Mouse (Mus musculus): ENCODE measurements at regions not wholly inside any gene's neighbourhood (a gene's known extent, or its start where the extent isn't known, plus 50 kb on each side); places are given as distances from the start of the nearest gene placed in this dataset.
A peak's percentile ranks its signal among the peaks of the same experiment; 100 is the strongest.

GRCm38 (mm10) chr3:50990810-50991209 lies 233.4 kb upstream of the Noct start:
- Histone ChIP-seq H3K4me2 (ENCODE audit: low read length) (no peak overlapping the region), H3K27ac (no peak overlapping the region), H3K9me3 (replicated peaks; ENCODE audit: low read length) (no peaks in the 10 kb centered on the region), H3K4me3 (replicated peaks; ENCODE audit: low read depth, low read length) (no peak overlapping the region), H3K4me1 (replicated peaks; ENCODE audit: insufficient read depth, low read length) (peaks cover 4% of the 10 kb centered on the region), H3K27me3 (ENCODE audit: insufficient read depth, low read length) (no peaks in the 10 kb centered on the region), H3K36me3 (ENCODE audit: insufficient read depth, low read length) (no peaks in the 10 kb centered on the region), H3K9ac (ENCODE audit: low read depth, low read length) (no peak overlapping the region)
- TF ChIP-seq CTCF (IDR thresholded peaks at IDR 0.05; ENCODE audit: low read depth): no peak
- ATAC-seq (replicated peaks; ENCODE audit: low FRiP score, low read depth) (no peak), DNase-seq (ENCODE audit: low spot score) (no peak)
- 68% methylated on average over 11 of the region's 11 CpGs for WGBS

GRCm38 (mm10) chr3:50992581-50993313 lies 231.5 kb upstream of the Noct start:
- peak; percentile 51 for DNase-seq (ENCODE audit: low spot score)
- H3K9me3 ChIP-seq (replicated peaks; ENCODE audit: low read length): no peaks in the 10 kb centered on the region
- no peak overlapping the region for H3K27ac ChIP-seq
- no peak for TF ChIP-seq CTCF (IDR thresholded peaks at IDR 0.05; ENCODE audit: low read depth)
- no peak overlapping the region for H3K4me2 ChIP-seq (ENCODE audit: low read length)
- H3K4me3 ChIP-seq (replicated peaks; ENCODE audit: low read depth, low read length): no peak overlapping the region
- ATAC-seq (replicated peaks; ENCODE audit: low FRiP score, low read depth): peak; percentile 83
- WGBS: 20% methylated on average over 9 of the region's 9 CpGs
- no peak overlapping the region for H3K9ac ChIP-seq (ENCODE audit: low read depth, low read length)
- no peaks in the 10 kb centered on the region for H3K36me3 ChIP-seq (ENCODE audit: insufficient read depth, low read length)
- H3K27me3 ChIP-seq (ENCODE audit: insufficient read depth, low read length): no peaks in the 10 kb centered on the region
- peaks cover 4% of the 10 kb centered on the region for H3K4me1 ChIP-seq (replicated peaks; ENCODE audit: insufficient read depth, low read length)

- Histone ChIP-seq H3K4me2 (ENCODE audit: low read length) (no peak overlapping the region), H3K4me3 (replicated peaks; ENCODE audit: low read depth, low read length) (no peak overlapping the region), H3K27ac (no peak overlapping the region), H3K36me3 (ENCODE audit: insufficient read depth, low read length) (no peaks in the 10 kb centered on the region), H3K27me3 (ENCODE audit: insufficient read depth, low read length) (no peaks in the 10 kb centered on the region), H3K4me1 (replicated peaks; ENCODE audit: insufficient read depth, low read length) (no peaks in the 10 kb centered on the region), H3K9ac (ENCODE audit: low read depth, low read length) (no peak overlapping the region), H3K9me3 (replicated peaks; ENCODE audit: low read length) (no peaks in the 10 kb centered on the region)
- DNase-seq (ENCODE audit: low spot score) (no peak), ATAC-seq (replicated peaks; ENCODE audit: low FRiP score, low read depth) (no peak)
- WGBS: 66% methylated on average over 3 of the region's 3 CpGs
- TF ChIP-seq CTCF (IDR thresholded peaks at IDR 0.05; ENCODE audit: low read depth): no peak
Observed at GRCm38 (mm10) chr3:50999745-51000144, 224.5 kb upstream of the Noct start.

GRCm38 (mm10) chr3:51000938-51001337 lies 223.3 kb upstream of the Noct start:
- Histone ChIP-seq H3K9me3 (replicated peaks; ENCODE audit: low read length) (no peaks in the 10 kb centered on the region), H3K9ac (ENCODE audit: low read depth, low read length) (no peak overlapping the region), H3K27ac (no peak overlapping the region), H3K4me1 (replicated peaks; ENCODE audit: insufficient read depth, low read length) (no peaks in the 10 kb centered on the region), H3K36me3 (ENCODE audit: insufficient read depth, low read length) (no peaks in the 10 kb centered on the region), H3K4me3 (replicated peaks; ENCODE audit: low read depth, low read length) (no peak overlapping the region), H3K4me2 (ENCODE audit: low read length) (no peak overlapping the region), H3K27me3 (ENCODE audit: insufficient read depth, low read length) (no peaks in the 10 kb centered on the region)
- no peak for DNase-seq (ENCODE audit: low spot score)
- no peak for ATAC-seq (replicated peaks; ENCODE audit: low FRiP score, low read depth)
- WGBS: 89% methylated on average over 7 of the region's 7 CpGs
- no peak for TF ChIP-seq CTCF (IDR thresholded peaks at IDR 0.05; ENCODE audit: low read depth)

- no peak for ATAC-seq (replicated peaks; ENCODE audit: low FRiP score, low read depth)
- Histone ChIP-seq H3K27me3 (ENCODE audit: insufficient read depth, low read length) (no peaks in the 10 kb centered on the region), H3K4me3 (replicated peaks; ENCODE audit: low read depth, low read length) (no peak overlapping the region), H3K27ac (no peak overlapping the region), H3K4me1 (replicated peaks; ENCODE audit: insufficient read depth, low read length) (no peaks in the 10 kb centered on the region), H3K9ac (ENCODE audit: low read depth, low read length) (no peak overlapping the region), H3K36me3 (ENCODE audit: insufficient read depth, low read length) (no peaks in the 10 kb centered on the region), H3K4me2 (ENCODE audit: low read length) (no peak overlapping the region), H3K9me3 (replicated peaks; ENCODE audit: low read length) (no peaks in the 10 kb centered on the region)
- no peak for DNase-seq (ENCODE audit: low spot score)
- 54% methylated on average over 6 of the region's 6 CpGs for WGBS
- TF ChIP-seq CTCF (IDR thresholded peaks at IDR 0.05; ENCODE audit: low read depth): no peak
Observed at GRCm38 (mm10) chr3:51002662-51003061, 221.6 kb upstream of the Noct start.

- no peak for ATAC-seq (replicated peaks; ENCODE audit: low FRiP score, low read depth)
- Histone ChIP-seq H3K9me3 (replicated peaks; ENCODE audit: low read length) (no peaks in the 10 kb centered on the region), H3K9ac (ENCODE audit: low read depth, low read length) (no peak overlapping the region), H3K27ac (no peak overlapping the region), H3K4me3 (replicated peaks; ENCODE audit: low read depth, low read length) (no peak overlapping the region), H3K4me2 (ENCODE audit: low read length) (no peak overlapping the region), H3K36me3 (ENCODE audit: insufficient read depth, low read length) (no peaks in the 10 kb centered on the region), H3K4me1 (replicated peaks; ENCODE audit: insufficient read depth, low read length) (no peaks in the 10 kb centered on the region), H3K27me3 (ENCODE audit: insufficient read depth, low read length) (no peaks in the 10 kb centered on the region)
- DNase-seq (ENCODE audit: low spot score): no peak
- WGBS: 63% methylated on average over 8 of the region's 8 CpGs
- TF ChIP-seq CTCF (IDR thresholded peaks at IDR 0.05; ENCODE audit: low read depth): no peak
Observed at GRCm38 (mm10) chr3:51003506-51004170, 220.6 kb upstream of the Noct start.
